Mouse (Mus musculus): ENCODE results near the gene Slc22a22. TPM values are rescaled to one million over a fixed set of nuclear protein-coding genes. Genes with fewer than 3 reads are reported as not detected.

Gene Slc22a22
- polyA plus RNA-seq, 1 experiment from 2014 or later: not detected

GRCm38 (mm10) chr15:57501559-57501958, 24.1 kb upstream of the Slc22a22 start:
- Histone ChIP-seq H3K27me3 (ENCODE audit: control insufficient read depth, insufficient read depth, low read length) (no peaks in the 10 kb centered on the region), H3K4me3 (ENCODE audit: low read depth, low read length) (no peak overlapping the region), H3K4me1 (ENCODE audit: control insufficient read depth, insufficient read depth, low read length) (no peaks in the 10 kb centered on the region), H3K9me3 (ENCODE audit: control insufficient read depth, low read length) (no peaks in the 10 kb centered on the region), H3K27ac (replicated peaks; ENCODE audit: low read depth, low read length) (no peak overlapping the region), H3K4me2 (ENCODE audit: low read depth, severe bottlenecking) (no peak overlapping the region), H3K9ac (ENCODE audit: low read length) (no peak overlapping the region), H3K36me3 (ENCODE audit: control insufficient read depth, insufficient read depth, low read length) (no peaks in the 10 kb centered on the region)
- DNase-seq (ENCODE audit: low spot score): no peak
- ATAC-seq (ENCODE audit: insufficient number of reproducible peaks, low FRiP score, low TSS enrichment, low read depth): no peak

GRCm38 (mm10) chr15:57496106-57496505, 18.7 kb upstream of the Slc22a22 start:
- ATAC-seq (ENCODE audit: insufficient number of reproducible peaks, low FRiP score, low TSS enrichment, low read depth) (no peak), DNase-seq (ENCODE audit: low spot score) (no peak)
- Histone ChIP-seq H3K36me3 (ENCODE audit: control insufficient read depth, insufficient read depth, low read length) (no peaks in the 10 kb centered on the region), H3K9ac (ENCODE audit: low read length) (no peak overlapping the region), H3K9me3 (ENCODE audit: control insufficient read depth, low read length) (no peaks in the 10 kb centered on the region), H3K4me3 (ENCODE audit: low read depth, low read length) (no peak overlapping the region), H3K4me2 (ENCODE audit: low read depth, severe bottlenecking) (no peak overlapping the region), H3K4me1 (ENCODE audit: control insufficient read depth, insufficient read depth, low read length) (no peaks in the 10 kb centered on the region), H3K27ac (replicated peaks; ENCODE audit: low read depth, low read length) (no peak overlapping the region), H3K27me3 (ENCODE audit: control insufficient read depth, insufficient read depth, low read length) (no peaks in the 10 kb centered on the region)
- 82% methylated on average over 2 of the region's 2 CpGs for WGBS

GRCm38 (mm10) chr15:57482509-57482908, 5.1 kb upstream of the Slc22a22 start:
- WGBS: 75% methylated on average over 2 of the region's 2 CpGs
- no peak overlapping the region for H3K4me2 ChIP-seq (ENCODE audit: low read depth, severe bottlenecking)
- no peaks in the 10 kb centered on the region for H3K9me3 ChIP-seq (ENCODE audit: control insufficient read depth, low read length)
- H3K36me3 ChIP-seq (ENCODE audit: control insufficient read depth, insufficient read depth, low read length): no peaks in the 10 kb centered on the region
- no peak overlapping the region for H3K9ac ChIP-seq (ENCODE audit: low read length)
- ATAC-seq (ENCODE audit: insufficient number of reproducible peaks, low FRiP score, low TSS enrichment, low read depth): no peak
- no peak overlapping the region for H3K4me3 ChIP-seq (ENCODE audit: low read depth, low read length)
- no peaks in the 10 kb centered on the region for H3K27me3 ChIP-seq (ENCODE audit: control insufficient read depth, insufficient read depth, low read length)
- no peaks in the 10 kb centered on the region for H3K4me1 ChIP-seq (ENCODE audit: control insufficient read depth, insufficient read depth, low read length)
- H3K27ac ChIP-seq (replicated peaks; ENCODE audit: low read depth, low read length): no peak overlapping the region
- DNase-seq (ENCODE audit: low spot score): no peak

GRCm38 (mm10) chr15:57471648-57472047, 5.8 kb downstream of the Slc22a22 start:
- Histone ChIP-seq H3K9me3 (ENCODE audit: control insufficient read depth, low read length) (no peaks in the 10 kb centered on the region), H3K27me3 (ENCODE audit: control insufficient read depth, insufficient read depth, low read length) (no peaks in the 10 kb centered on the region), H3K4me1 (ENCODE audit: control insufficient read depth, insufficient read depth, low read length) (no peaks in the 10 kb centered on the region), H3K36me3 (ENCODE audit: control insufficient read depth, insufficient read depth, low read length) (no peaks in the 10 kb centered on the region), H3K27ac (replicated peaks; ENCODE audit: low read depth, low read length) (no peak overlapping the region), H3K9ac (ENCODE audit: low read length) (no peak overlapping the region), H3K4me2 (ENCODE audit: low read depth, severe bottlenecking) (no peak overlapping the region), H3K4me3 (ENCODE audit: low read depth, low read length) (no peak overlapping the region)
- DNase-seq (ENCODE audit: low spot score) (peak; percentile 26), ATAC-seq (ENCODE audit: insufficient number of reproducible peaks, low FRiP score, low TSS enrichment, low read depth) (no peak)
- 25% methylated on average over 3 of the region's 3 CpGs for WGBS

GRCm38 (mm10) chr15:57465996-57466395, 11.4 kb downstream of the Slc22a22 start:
- no peaks in the 10 kb centered on the region for H3K9me3 ChIP-seq (ENCODE audit: control insufficient read depth, low read length)
- H3K4me1 ChIP-seq (ENCODE audit: control insufficient read depth, insufficient read depth, low read length): no peaks in the 10 kb centered on the region
- no peak overlapping the region for H3K27ac ChIP-seq (replicated peaks; ENCODE audit: low read depth, low read length)
- no peaks in the 10 kb centered on the region for H3K36me3 ChIP-seq (ENCODE audit: control insufficient read depth, insufficient read depth, low read length)
- ATAC-seq (ENCODE audit: insufficient number of reproducible peaks, low FRiP score, low TSS enrichment, low read depth) (no peak), DNase-seq (ENCODE audit: low spot score) (no peak)
- no peak overlapping the region for H3K9ac ChIP-seq (ENCODE audit: low read length)
- no peak overlapping the region for H3K4me3 ChIP-seq (ENCODE audit: low read depth, low read length)
- no peaks in the 10 kb centered on the region for H3K27me3 ChIP-seq (ENCODE audit: control insufficient read depth, insufficient read depth, low read length)
- no peak overlapping the region for H3K4me2 ChIP-seq (ENCODE audit: low read depth, severe bottlenecking)

- H3K27me3 ChIP-seq (ENCODE audit: control insufficient read depth, insufficient read depth, low read length): no peaks in the 10 kb centered on the region
These were observed 12.4 kb downstream of the Slc22a22 start for GRCm38 (mm10) chr15:57465061-57465460.

GRCm38 (mm10) chr15:57464066-57464465, 13.4 kb downstream of the Slc22a22 start:
- Histone ChIP-seq H3K4me3 (ENCODE audit: low read depth, low read length) (no peak overlapping the region), H3K4me1 (ENCODE audit: control insufficient read depth, insufficient read depth, low read length) (no peaks in the 10 kb centered on the region), H3K27me3 (ENCODE audit: control insufficient read depth, insufficient read depth, low read length) (no peaks in the 10 kb centered on the region), H3K27ac (replicated peaks; ENCODE audit: low read depth, low read length) (no peak overlapping the region), H3K9me3 (ENCODE audit: control insufficient read depth, low read length) (no peaks in the 10 kb centered on the region), H3K9ac (ENCODE audit: low read length) (no peak overlapping the region), H3K4me2 (ENCODE audit: low read depth, severe bottlenecking) (no peak overlapping the region), H3K36me3 (ENCODE audit: control insufficient read depth, insufficient read depth, low read length) (no peaks in the 10 kb centered on the region)
- ATAC-seq (ENCODE audit: insufficient number of reproducible peaks, low FRiP score, low TSS enrichment, low read depth): no peak
- 86% methylated on average over 11 of the region's 11 CpGs for WGBS
- DNase-seq (ENCODE audit: low spot score): no peak

More at GRCm38 (mm10) chr15:57465061-57465460, 12.4 kb downstream of the Slc22a22 start:
- H3K4me1 ChIP-seq (ENCODE audit: control insufficient read depth, insufficient read depth, low read length): no peaks in the 10 kb centered on the region
- no peak overlapping the region for H3K4me3 ChIP-seq (ENCODE audit: low read depth, low read length)
- no peak overlapping the region for H3K4me2 ChIP-seq (ENCODE audit: low read depth, severe bottlenecking)
- no peaks in the 10 kb centered on the region for H3K36me3 ChIP-seq (ENCODE audit: control insufficient read depth, insufficient read depth, low read length)
- no peak overlapping the region for H3K27ac ChIP-seq (replicated peaks; ENCODE audit: low read depth, low read length)
- WGBS: 85% methylated on average over 6 of the region's 6 CpGs
- H3K9me3 ChIP-seq (ENCODE audit: control insufficient read depth, low read length): no peaks in the 10 kb centered on the region
- DNase-seq (ENCODE audit: low spot score) (no peak), ATAC-seq (ENCODE audit: insufficient number of reproducible peaks, low FRiP score, low TSS enrichment, low read depth) (no peak)
- H3K9ac ChIP-seq (ENCODE audit: low read length): no peak overlapping the region

- no peak overlapping the region for H3K4me3 ChIP-seq (ENCODE audit: low read depth, low read length)
- H3K4me1 ChIP-seq (ENCODE audit: control insufficient read depth, insufficient read depth, low read length): no peaks in the 10 kb centered on the region
- no peaks in the 10 kb centered on the region for H3K27me3 ChIP-seq (ENCODE audit: control insufficient read depth, insufficient read depth, low read length)
- no peaks in the 10 kb centered on the region for H3K9me3 ChIP-seq (ENCODE audit: control insufficient read depth, low read length)
- no peak overlapping the region for H3K9ac ChIP-seq (ENCODE audit: low read length)
- H3K27ac ChIP-seq (replicated peaks; ENCODE audit: low read depth, low read length): no peak overlapping the region
- no peak for DNase-seq (ENCODE audit: low spot score)
- no peak for ATAC-seq (ENCODE audit: insufficient number of reproducible peaks, low FRiP score, low TSS enrichment, low read depth)
- WGBS: 71% methylated on average over 1 of the region's 1 CpGs
- no peak overlapping the region for H3K4me2 ChIP-seq (ENCODE audit: low read depth, severe bottlenecking)
- no peaks in the 10 kb centered on the region for H3K36me3 ChIP-seq (ENCODE audit: control insufficient read depth, insufficient read depth, low read length)
These were observed 16.1 kb downstream of the Slc22a22 start for GRCm38 (mm10) chr15:57461284-57461683.

GRCm38 (mm10) chr15:57457374-57457773, 20.1 kb downstream of the Slc22a22 start:
- Histone ChIP-seq H3K4me3 (ENCODE audit: low read depth, low read length) (no peak overlapping the region), H3K36me3 (ENCODE audit: control insufficient read depth, insufficient read depth, low read length) (no peaks in the 10 kb centered on the region), H3K27ac (replicated peaks; ENCODE audit: low read depth, low read length) (no peak overlapping the region), H3K4me1 (ENCODE audit: control insufficient read depth, insufficient read depth, low read length) (no peaks in the 10 kb centered on the region), H3K4me2 (ENCODE audit: low read depth, severe bottlenecking) (no peak overlapping the region), H3K9me3 (ENCODE audit: control insufficient read depth, low read length) (no peaks in the 10 kb centered on the region), H3K27me3 (ENCODE audit: control insufficient read depth, insufficient read depth, low read length) (no peaks in the 10 kb centered on the region), H3K9ac (ENCODE audit: low read length) (no peak overlapping the region)
- 71% methylated on average over 2 of the region's 2 CpGs for WGBS
- ATAC-seq (ENCODE audit: insufficient number of reproducible peaks, low FRiP score, low TSS enrichment, low read depth): no peak
- DNase-seq (ENCODE audit: low spot score): no peak
